Mouse (Mus musculus): ENCODE results near the gene Cd3eap. TPM values are rescaled to one million over a fixed set of nuclear protein-coding genes. Genes with fewer than 3 reads are reported as not detected.

Gene Cd3eap
- polyA plus RNA-seq (2015; fragmentation: Illumina TruSeq; extraction: RNeasy Lipid Tissue Mini Kit (QIAGEN cat#74804); ENCODE audit: insufficient read depth, low read depth, low replicate concordance), result 2.5 TPM

GRCm38 (mm10) chr7:19359299-19359891, at the start of gene Cd3eap, which contains the start of gene Ppp1r13l:
Cd3eap (minus strand) TSS chr7:19359483.
Ppp1r13l (plus strand) TSS chr7:19359749.

GRCm38 (mm10) chr7:19404476-19404875, 45.2 kb upstream of the Cd3eap start, which contains the start of gene Ckm:
Ckm (plus strand) TSS chr7:19404776.

GRCm38 (mm10) chr7:19403731-19404296, 44.5 kb upstream of the Cd3eap start, which contains the start of gene Klc3:
Klc3 (minus strand) TSS chr7:19404104.

GRCm38 (mm10) chr7:19381377-19382165, 22.3 kb upstream of the Cd3eap start, which contains the start of gene Ercc2:
Ercc2 (plus strand) TSS chr7:19382010.

GRCm38 (mm10) chr7:19344237-19344847, 14.9 kb downstream of the Cd3eap start, which contains the start of gene Ercc1:
Ercc1 (plus strand) TSS chr7:19344778.

GRCm38 (mm10) chr7:19309884-19310641, 49.2 kb downstream of the Cd3eap start, which contains the start of gene Fosb:
Fosb (minus strand) TSS chr7:19310051.

Other genes with a start within 250 kb of the Cd3eap start
- gene Gm4969, start 241.1 kb downstream of the Cd3eap start, polyA plus RNA-seq (2015; fragmentation: Illumina TruSeq; extraction: RNeasy Lipid Tissue Mini Kit (QIAGEN cat#74804); ENCODE audit: insufficient read depth, low read depth, low replicate concordance), result not detected
- 1.5 TPM for gene Fbxo46, start 239.6 kb downstream of the Cd3eap start, polyA plus RNA-seq (2015; fragmentation: Illumina TruSeq; extraction: RNeasy Lipid Tissue Mini Kit (QIAGEN cat#74804); ENCODE audit: insufficient read depth, low read depth, low replicate concordance)
- gene Qpctl, start 210.2 kb downstream of the Cd3eap start, polyA plus RNA-seq (2015; fragmentation: Illumina TruSeq; extraction: RNeasy Lipid Tissue Mini Kit (QIAGEN cat#74804); ENCODE audit: insufficient read depth, low read depth, low replicate concordance), result 5.5 TPM
- 17.7 TPM for gene Snrpd2, start 209.8 kb downstream of the Cd3eap start, polyA plus RNA-seq (2015; fragmentation: Illumina TruSeq; extraction: RNeasy Lipid Tissue Mini Kit (QIAGEN cat#74804); ENCODE audit: insufficient read depth, low read depth, low replicate concordance)
- 6.9 TPM for gene Gipr, start 193.4 kb downstream of the Cd3eap start, polyA plus RNA-seq (2015; fragmentation: Illumina TruSeq; extraction: RNeasy Lipid Tissue Mini Kit (QIAGEN cat#74804); ENCODE audit: insufficient read depth, low read depth, low replicate concordance)
- gene Eml2, start 183.1 kb downstream of the Cd3eap start, polyA plus RNA-seq (2015; fragmentation: Illumina TruSeq; extraction: RNeasy Lipid Tissue Mini Kit (QIAGEN cat#74804); ENCODE audit: insufficient read depth, low read depth, low replicate concordance), result 6.4 TPM
- 3.5 TPM for gene Gpr4, start 146.9 kb downstream of the Cd3eap start, polyA plus RNA-seq (2015; fragmentation: Illumina TruSeq; extraction: RNeasy Lipid Tissue Mini Kit (QIAGEN cat#74804); ENCODE audit: insufficient read depth, low read depth, low replicate concordance)
- 3.2 TPM for gene Opa3, start 131.1 kb downstream of the Cd3eap start, polyA plus RNA-seq (2015; fragmentation: Illumina TruSeq; extraction: RNeasy Lipid Tissue Mini Kit (QIAGEN cat#74804); ENCODE audit: insufficient read depth, low read depth, low replicate concordance)
- gene Vasp, start 87.7 kb downstream of the Cd3eap start, polyA plus RNA-seq (2015; fragmentation: Illumina TruSeq; extraction: RNeasy Lipid Tissue Mini Kit (QIAGEN cat#74804); ENCODE audit: insufficient read depth, low read depth, low replicate concordance), result 15.6 TPM
- gene Ppm1n, start 79.4 kb downstream of the Cd3eap start, polyA plus RNA-seq (2015; fragmentation: Illumina TruSeq; extraction: RNeasy Lipid Tissue Mini Kit (QIAGEN cat#74804); ENCODE audit: insufficient read depth, low read depth, low replicate concordance), result not detected
- gene Rtn2, start 76.9 kb downstream of the Cd3eap start, polyA plus RNA-seq (2015; fragmentation: Illumina TruSeq; extraction: RNeasy Lipid Tissue Mini Kit (QIAGEN cat#74804); ENCODE audit: insufficient read depth, low read depth, low replicate concordance), result 0.98 TPM
- 3.5 TPM for gene Fosb, start 49.4 kb downstream of the Cd3eap start, polyA plus RNA-seq (2015; fragmentation: Illumina TruSeq; extraction: RNeasy Lipid Tissue Mini Kit (QIAGEN cat#74804); ENCODE audit: insufficient read depth, low read depth, low replicate concordance)
- gene Ercc1, start 14.7 kb downstream of the Cd3eap start, polyA plus RNA-seq (2015; fragmentation: Illumina TruSeq; extraction: RNeasy Lipid Tissue Mini Kit (QIAGEN cat#74804); ENCODE audit: insufficient read depth, low read depth, low replicate concordance), result 11.2 TPM
- gene Ppp1r13l, start 266 bp upstream of the Cd3eap start, polyA plus RNA-seq (2015; fragmentation: Illumina TruSeq; extraction: RNeasy Lipid Tissue Mini Kit (QIAGEN cat#74804); ENCODE audit: insufficient read depth, low read depth, low replicate concordance), result 2.4 TPM
- 7.7 TPM for gene Ercc2, start 22.5 kb upstream of the Cd3eap start, polyA plus RNA-seq (2015; fragmentation: Illumina TruSeq; extraction: RNeasy Lipid Tissue Mini Kit (QIAGEN cat#74804); ENCODE audit: insufficient read depth, low read depth, low replicate concordance)
- 4.6 TPM for gene Klc3, start 44.6 kb upstream of the Cd3eap start, polyA plus RNA-seq (2015; fragmentation: Illumina TruSeq; extraction: RNeasy Lipid Tissue Mini Kit (QIAGEN cat#74804); ENCODE audit: insufficient read depth, low read depth, low replicate concordance)
- 0.68 TPM for gene Ckm, start 45.3 kb upstream of the Cd3eap start, polyA plus RNA-seq (2015; fragmentation: Illumina TruSeq; extraction: RNeasy Lipid Tissue Mini Kit (QIAGEN cat#74804); ENCODE audit: insufficient read depth, low read depth, low replicate concordance)
- 7.8 TPM for gene Mark4, start 99.3 kb upstream of the Cd3eap start, polyA plus RNA-seq (2015; fragmentation: Illumina TruSeq; extraction: RNeasy Lipid Tissue Mini Kit (QIAGEN cat#74804); ENCODE audit: insufficient read depth, low read depth, low replicate concordance)
- gene Exoc3l2, start 103.8 kb upstream of the Cd3eap start, polyA plus RNA-seq (2015; fragmentation: Illumina TruSeq; extraction: RNeasy Lipid Tissue Mini Kit (QIAGEN cat#74804); ENCODE audit: insufficient read depth, low read depth, low replicate concordance), result 14.3 TPM
- 1.00 TPM for gene Bloc1s3, start 148.9 kb upstream of the Cd3eap start, polyA plus RNA-seq (2015; fragmentation: Illumina TruSeq; extraction: RNeasy Lipid Tissue Mini Kit (QIAGEN cat#74804); ENCODE audit: insufficient read depth, low read depth, low replicate concordance)
- gene Trappc6a, start 148.9 kb upstream of the Cd3eap start, polyA plus RNA-seq (2015; fragmentation: Illumina TruSeq; extraction: RNeasy Lipid Tissue Mini Kit (QIAGEN cat#74804); ENCODE audit: insufficient read depth, low read depth, low replicate concordance), result 19.1 TPM
- gene Nkpd1, start 158.4 kb upstream of the Cd3eap start, polyA plus RNA-seq (2015; fragmentation: Illumina TruSeq; extraction: RNeasy Lipid Tissue Mini Kit (QIAGEN cat#74804); ENCODE audit: insufficient read depth, low read depth, low replicate concordance), result not detected
- gene Ppp1r37, start 203.6 kb upstream of the Cd3eap start, polyA plus RNA-seq (2015; fragmentation: Illumina TruSeq; extraction: RNeasy Lipid Tissue Mini Kit (QIAGEN cat#74804); ENCODE audit: insufficient read depth, low read depth, low replicate concordance), result 31.9 TPM
- gene Zfp296, start 217.8 kb upstream of the Cd3eap start, polyA plus RNA-seq (2015; fragmentation: Illumina TruSeq; extraction: RNeasy Lipid Tissue Mini Kit (QIAGEN cat#74804); ENCODE audit: insufficient read depth, low read depth, low replicate concordance), result not detected
- 23.7 TPM for gene Gemin7, start 218.1 kb upstream of the Cd3eap start, polyA plus RNA-seq (2015; fragmentation: Illumina TruSeq; extraction: RNeasy Lipid Tissue Mini Kit (QIAGEN cat#74804); ENCODE audit: insufficient read depth, low read depth, low replicate concordance)
- 22.2 TPM for gene Clasrp, start 245.0 kb upstream of the Cd3eap start, polyA plus RNA-seq (2015; fragmentation: Illumina TruSeq; extraction: RNeasy Lipid Tissue Mini Kit (QIAGEN cat#74804); ENCODE audit: insufficient read depth, low read depth, low replicate concordance)